Mouse (Mus musculus): ENCODE results near the gene Smoc1.
A peak's percentile ranks its signal among the peaks of the same experiment; 100 is the strongest.

The Smoc1 gene

GRCm38 (mm10) chr12:81085244-81085643 lies 58.6 kb downstream of the Smoc1 start:
- no peak for DNase-seq

- DNase-seq: no peak
These were observed 61.5 kb downstream of the Smoc1 start for GRCm38 (mm10) chr12:81088131-81088530.

GRCm38 (mm10) chr12:81091641-81092040 lies 65.0 kb downstream of the Smoc1 start:
- DNase-seq: no peak

DNA sequence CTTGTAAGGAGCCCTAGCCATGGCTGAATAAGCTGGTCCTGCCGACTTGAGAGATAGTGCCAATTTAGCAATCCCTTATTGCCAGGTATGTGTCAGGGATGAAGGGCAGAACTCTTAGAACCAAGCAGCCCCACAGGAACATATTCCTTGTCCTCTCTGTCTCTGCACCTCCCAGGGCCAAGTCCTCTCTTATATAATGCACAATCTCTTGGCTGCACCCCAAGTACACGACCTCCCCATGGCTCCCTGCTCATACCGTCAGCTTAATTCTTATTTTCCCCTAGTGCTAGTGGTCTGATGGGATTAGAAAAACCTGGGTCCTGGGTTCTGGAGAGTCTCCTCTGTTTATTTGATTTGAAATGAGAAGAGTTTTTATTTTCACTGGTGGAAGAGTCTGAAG lies 66.0 kb downstream of the Smoc1 start:
- no peak for DNase-seq

DNA sequence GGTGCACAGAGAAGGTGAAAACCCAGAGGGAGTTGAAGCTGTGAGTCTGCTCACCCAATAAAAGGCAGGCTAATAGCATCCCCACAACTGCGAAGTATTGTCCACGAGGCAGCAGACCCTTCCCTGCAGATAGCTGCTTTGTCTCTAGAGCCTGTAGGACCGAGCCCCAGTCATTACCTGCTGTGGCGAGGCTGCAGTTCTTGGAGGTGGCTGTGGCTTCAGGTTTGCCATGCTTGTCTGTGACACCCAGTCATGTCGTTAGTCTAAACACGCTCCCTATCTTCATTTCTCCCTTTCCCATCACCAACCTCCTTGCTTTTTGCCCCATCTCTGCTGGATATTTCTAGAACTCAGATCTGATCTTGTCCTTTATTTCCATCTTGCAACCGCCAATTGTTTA lies 66.6 kb downstream of the Smoc1 start:
- DNase-seq: no peak

DNA sequence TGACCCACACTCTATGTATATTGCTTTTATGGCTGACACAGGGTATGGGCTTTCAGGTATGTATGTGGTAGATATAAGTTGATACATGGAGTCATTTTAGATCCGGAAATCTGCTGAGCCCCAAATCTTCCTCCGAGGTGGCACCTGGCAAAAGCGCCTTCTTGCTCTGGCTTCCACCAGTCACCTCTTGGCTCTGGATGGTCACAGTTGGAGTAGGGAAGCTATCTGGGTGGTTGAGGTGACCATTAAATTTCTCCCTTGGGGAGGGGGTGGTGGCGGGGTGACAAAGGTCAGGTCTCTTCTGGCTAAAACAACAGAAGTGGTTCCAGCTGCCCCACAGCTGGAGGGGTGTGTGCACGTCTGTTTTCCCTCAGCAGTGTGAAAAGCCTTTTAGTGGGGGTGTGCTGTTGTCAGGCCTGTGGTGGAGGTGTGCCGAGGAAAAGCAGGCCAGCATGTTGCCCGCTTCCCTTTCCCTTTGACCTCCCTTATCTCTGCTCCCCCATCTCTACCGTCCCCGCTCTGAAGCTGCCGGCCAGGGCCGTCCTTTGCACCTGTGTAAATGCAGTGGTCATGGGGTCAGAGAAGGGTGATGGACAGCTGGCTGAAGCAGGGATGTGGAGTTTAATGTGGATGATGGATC lies 68.3 kb downstream of the Smoc1 start:
- DNase-seq: no peak

GRCm38 (mm10) chr12:81097267-81097666 lies 70.7 kb downstream of the Smoc1 start:
- DNase-seq: no peak

DNA sequence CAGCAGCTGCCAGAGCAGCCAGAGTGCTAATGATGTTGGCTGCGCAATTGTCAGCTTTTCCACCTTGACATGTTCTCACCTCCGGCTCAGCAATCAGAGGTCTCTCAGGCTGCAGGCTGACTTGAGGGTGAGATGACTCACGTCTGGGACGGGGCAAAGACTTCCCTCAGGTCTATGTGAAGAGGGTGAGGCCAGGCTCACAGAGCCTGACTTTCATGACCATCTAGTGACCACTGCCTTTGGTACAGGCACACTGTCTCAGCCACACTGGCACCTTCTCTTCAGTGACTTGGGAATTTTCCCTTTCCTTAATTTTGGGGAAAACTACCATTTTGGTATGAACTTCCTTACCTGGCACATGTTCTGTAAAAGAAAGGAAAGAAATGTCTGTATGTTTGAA lies 71.1 kb downstream of the Smoc1 start:
- no peak for DNase-seq

GRCm38 (mm10) chr12:81099161-81099560 lies 72.6 kb downstream of the Smoc1 start:
- no peak for DNase-seq

GRCm38 (mm10) chr12:81101691-81102090 lies 75.1 kb downstream of the Smoc1 start:
- no peak for DNase-seq

GRCm38 (mm10) chr12:81104546-81104945 lies 77.9 kb downstream of the Smoc1 start:
- no peak for DNase-seq

DNA sequence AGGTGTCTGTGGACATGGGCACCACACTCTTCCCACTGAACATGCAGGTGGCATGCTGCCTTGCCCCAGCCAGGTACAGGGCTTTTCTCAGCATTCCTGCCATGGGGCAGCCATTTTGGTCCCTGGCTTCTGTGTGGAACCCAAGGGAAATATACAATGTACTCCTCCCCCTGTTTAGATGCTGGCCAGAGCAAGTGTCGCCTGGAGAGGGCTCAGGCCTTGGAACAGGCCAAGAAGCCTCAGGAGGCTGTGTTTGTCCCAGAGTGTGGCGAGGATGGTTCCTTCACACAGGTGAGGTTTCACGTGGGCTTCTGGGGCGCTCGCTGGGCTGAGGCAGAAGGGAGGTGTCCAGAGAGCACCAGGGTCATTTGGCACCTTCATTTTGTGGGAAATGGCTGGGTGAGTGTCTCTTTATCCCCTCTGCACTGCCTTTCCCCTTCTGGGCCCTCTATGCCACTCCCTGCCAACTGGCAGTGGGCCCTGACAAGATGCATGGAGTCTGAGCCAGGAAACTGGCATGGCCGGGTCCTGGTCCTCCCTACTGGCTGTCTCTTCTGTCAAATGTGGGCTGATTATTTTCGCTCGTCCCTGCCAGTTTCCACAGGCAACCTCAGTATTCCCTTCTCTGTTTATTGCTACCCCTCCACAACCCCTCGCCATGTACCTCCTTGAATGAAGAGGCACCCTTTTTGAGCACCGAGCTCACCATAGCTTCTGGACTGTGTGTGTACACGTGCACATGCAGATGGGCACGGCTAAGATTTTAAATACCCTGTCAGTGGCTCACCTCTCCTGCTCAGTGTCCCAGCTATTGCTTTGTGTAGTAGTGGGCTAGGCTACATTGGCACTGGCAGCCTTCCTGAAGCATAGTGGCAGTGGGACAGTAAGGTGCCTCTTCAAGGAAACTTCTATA lies 79.4 kb downstream of the Smoc1 start:
- peak; percentile 74 to 75 for DNase-seq

GRCm38 (mm10) chr12:81107278-81108100 lies 80.9 kb downstream of the Smoc1 start:
- peak in 1 of 2 experiments; percentile 42 for DNase-seq

DNA sequence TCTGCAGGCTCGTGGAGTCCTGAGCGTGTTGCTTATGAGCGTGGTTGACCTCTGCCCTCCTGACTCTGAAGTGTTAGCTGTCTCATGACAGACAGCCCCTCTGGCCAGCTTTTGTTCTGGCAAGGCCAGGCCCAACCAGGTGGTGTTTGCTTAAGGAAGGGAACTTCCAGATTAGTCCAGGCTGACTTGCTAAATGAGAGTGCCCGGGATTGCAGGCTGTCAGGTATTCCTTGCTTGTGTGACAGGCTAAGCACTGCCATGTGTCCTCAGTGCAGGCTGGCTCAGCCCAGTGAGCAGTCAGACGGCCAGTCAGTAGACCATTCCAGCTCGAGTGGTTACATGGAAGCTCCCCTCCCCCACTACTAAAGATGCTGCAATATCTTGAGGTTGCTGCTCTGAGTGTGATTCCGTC lies 82.0 kb downstream of the Smoc1 start:
- DNase-seq: no peak

DNA sequence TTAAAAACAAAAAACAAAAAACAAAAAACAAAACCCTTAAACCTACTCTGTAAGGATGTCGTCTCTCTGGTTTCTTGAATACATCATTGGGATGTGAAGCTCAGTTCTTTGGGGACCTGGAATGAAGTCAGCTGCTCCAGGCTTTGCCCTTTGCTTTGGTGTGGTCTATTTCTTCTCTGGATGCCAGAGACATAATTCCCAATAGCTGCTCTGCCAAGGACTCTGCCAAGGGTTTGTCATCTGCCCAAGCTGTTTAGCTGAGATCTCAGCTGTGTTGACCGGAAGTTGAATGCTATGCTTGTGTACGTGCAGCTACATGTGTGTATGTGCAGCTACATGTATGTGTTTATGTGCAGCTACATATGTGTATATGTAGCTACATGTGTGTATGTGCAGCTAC lies 83.4 kb downstream of the Smoc1 start:
- DNase-seq: no peak

- DNase-seq: no peak
These were observed 85.7 kb downstream of the Smoc1 start for GRCm38 (mm10) chr12:81112321-81112720.

- DNase-seq: no peak
These were observed 93.7 kb downstream of the Smoc1 start for GRCm38 (mm10) chr12:81120301-81120700.

DNA sequence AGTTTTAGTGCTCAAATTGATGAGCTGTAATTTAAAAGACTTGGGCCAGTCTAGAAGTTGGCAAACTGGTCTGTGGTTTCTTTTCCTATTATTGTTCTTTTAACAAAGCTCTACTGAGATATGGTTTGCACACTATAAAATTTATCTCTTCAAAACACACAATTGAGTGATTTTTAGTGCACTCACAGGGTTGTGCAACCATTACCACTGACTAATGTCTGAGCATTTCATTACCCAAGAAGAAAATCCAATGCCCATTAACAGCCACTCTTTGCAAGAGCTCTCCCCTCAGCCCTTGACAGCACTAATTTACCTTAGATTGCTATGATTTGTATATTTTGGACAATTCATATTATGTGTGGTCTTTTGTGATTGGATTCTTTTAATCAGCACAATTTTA lies 97.2 kb downstream of the Smoc1 start:
- no peak for DNase-seq

DNA sequence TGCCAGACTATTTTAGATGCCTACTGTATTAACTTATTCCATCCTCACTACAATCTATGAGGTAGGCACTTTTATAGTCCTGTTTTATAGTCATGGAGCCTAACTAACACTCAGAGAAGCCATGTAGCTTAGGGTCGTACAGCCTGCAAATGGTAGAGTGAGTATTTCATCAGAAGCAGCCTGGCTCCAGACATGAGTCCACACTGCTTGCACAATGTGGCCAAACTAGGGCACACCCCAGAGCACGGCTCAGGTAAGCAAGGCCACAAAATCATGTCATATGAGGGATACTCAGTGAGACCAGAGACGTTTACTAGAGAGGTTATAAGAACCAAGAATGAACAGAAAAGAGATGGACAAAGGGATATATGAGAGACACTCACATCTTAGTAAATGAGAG lies 100.2 kb downstream of the Smoc1 start:
- DNase-seq: no peak

- no peak for DNase-seq
These were observed 102.1 kb downstream of the Smoc1 start for GRCm38 (mm10) chr12:81128693-81129092.

DNA sequence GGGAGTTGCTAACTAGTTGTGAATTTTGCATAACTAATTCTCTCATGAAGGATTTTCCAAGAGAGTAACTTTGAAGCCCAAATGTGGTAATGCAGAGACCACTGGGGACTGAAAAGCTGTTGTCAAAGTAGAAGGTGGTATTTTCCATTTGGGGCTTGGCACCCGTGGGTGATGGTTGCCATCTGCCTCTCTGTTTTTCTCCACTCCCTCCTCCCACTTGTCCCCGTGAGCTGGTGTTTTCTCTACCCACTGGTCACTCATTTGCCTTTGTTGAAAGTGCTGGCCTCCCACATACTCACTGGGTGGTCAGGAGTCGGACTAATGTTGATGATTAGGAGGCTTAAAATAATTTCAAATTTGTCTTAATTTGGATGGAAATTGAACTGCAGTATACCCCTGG lies 104.1 kb downstream of the Smoc1 start:
- peak; percentile 23 to 37 for DNase-seq

- no peak for DNase-seq
These were observed 104.5 kb downstream of the Smoc1 start for GRCm38 (mm10) chr12:81131114-81131513.

- DNase-seq: no peak
These were observed 106.6 kb downstream of the Smoc1 start for GRCm38 (mm10) chr12:81133055-81133665.

Data from cerebellum, postnatal 36 days (tissue).